Mouse (Mus musculus): ENCODE results near the gene Cfap74. TPM values are rescaled to one million over a fixed set of nuclear protein-coding genes. Genes with fewer than 3 reads are reported as not detected.

The Cfap74 gene
- polyA plus RNA-seq (2016; fragmentation: Nextera tagmentation; extraction: Ambion mirVana): 10.7 and 10.8 TPM in 2 replicates

- Histone ChIP-seq H3K4me1 (peaks cover 22% of the 10 kb centered on the region), H3K27ac (peak within 1 kb of the TSS; percentile 82), H3K9me3 (peaks cover 3% of the 10 kb centered on the region), H3K27me3 (ENCODE audit: poor library complexity, severe bottlenecking) (peaks cover 7% of the 10 kb centered on the region), H3K4me3 (peak within 1 kb of the TSS; percentile 58), H3K36me3 (replicated peaks) (0 out of 2 replicates have a peak, but pooled peaks cover 3% of the 10 kb centered on the region)
- peak; percentile 94 for DNase-seq (ENCODE audit: extremely low spot score, low spot score)
- under 1% methylated on average over 35 of the region's 35 CpGs for WGBS
Measured at GRCm38 (mm10) chr4:155409058-155409776, at the start of gene Cfap74. Gene Cfap74, plus strand, starts transcription at chr4:155409190.

- H3K36me3 ChIP-seq (replicated peaks): 0 out of 2 replicates have a peak, but pooled peaks cover 4% of the 10 kb centered on the region
- WGBS: 46% methylated on average over 12 of the region's 12 CpGs
- H3K4me1 ChIP-seq: peaks cover 35% of the 10 kb centered on the region
- H3K9me3 ChIP-seq: no peaks in the 10 kb centered on the region
- peak overlapping the region; percentile 56; the same call in 1 of the 2 replicates for H3K4me3 ChIP-seq
- DNase-seq (ENCODE audit: extremely low spot score, low spot score): no peak
- peaks cover 65% of the 10 kb centered on the region for H3K27me3 ChIP-seq (ENCODE audit: poor library complexity, severe bottlenecking)
- no peak overlapping the region for H3K27ac ChIP-seq
Measured at GRCm38 (mm10) chr4:155359560-155360464, 49.2 kb upstream of the Cfap74 start.

- peak overlapping the region; percentile 68 for H3K27ac ChIP-seq
- WGBS: 0% methylated on average over 42 of the region's 42 CpGs
- peak overlapping the region; percentile 56 for H3K4me3 ChIP-seq
- DNase-seq (ENCODE audit: extremely low spot score, low spot score): peak; percentile 24
- peaks cover 35% of the 10 kb centered on the region for H3K4me1 ChIP-seq
- H3K36me3 ChIP-seq (replicated peaks): 0 out of 2 replicates have a peak, but pooled peaks cover 4% of the 10 kb centered on the region
- H3K9me3 ChIP-seq: no peaks in the 10 kb centered on the region
- H3K27me3 ChIP-seq (ENCODE audit: poor library complexity, severe bottlenecking): peaks cover 71% of the 10 kb centered on the region
Measured at GRCm38 (mm10) chr4:155360856-155361255, 48.1 kb upstream of the Cfap74 start.

GRCm38 (mm10) chr4:155361303-155361791 lies 47.6 kb upstream of the Cfap74 start, which contains the start of gene Prkcz:
Gene Prkcz, minus strand, starts transcription at chr4:155361361.
- H3K27ac ChIP-seq: peak within 1 kb of the TSS; percentile 68
- H3K27me3 ChIP-seq (ENCODE audit: poor library complexity, severe bottlenecking): peaks cover 71% of the 10 kb centered on the region
- H3K9me3 ChIP-seq: no peaks in the 10 kb centered on the region
- no peaks in the 10 kb centered on the region for H3K36me3 ChIP-seq (replicated peaks)
- under 1% methylated on average over 51 of the region's 51 CpGs for WGBS
- peak; percentile 85 for DNase-seq (ENCODE audit: extremely low spot score, low spot score)
- peak within 1 kb of the TSS; percentile 56 for H3K4me3 ChIP-seq
- peaks cover 35% of the 10 kb centered on the region for H3K4me1 ChIP-seq

DNA sequence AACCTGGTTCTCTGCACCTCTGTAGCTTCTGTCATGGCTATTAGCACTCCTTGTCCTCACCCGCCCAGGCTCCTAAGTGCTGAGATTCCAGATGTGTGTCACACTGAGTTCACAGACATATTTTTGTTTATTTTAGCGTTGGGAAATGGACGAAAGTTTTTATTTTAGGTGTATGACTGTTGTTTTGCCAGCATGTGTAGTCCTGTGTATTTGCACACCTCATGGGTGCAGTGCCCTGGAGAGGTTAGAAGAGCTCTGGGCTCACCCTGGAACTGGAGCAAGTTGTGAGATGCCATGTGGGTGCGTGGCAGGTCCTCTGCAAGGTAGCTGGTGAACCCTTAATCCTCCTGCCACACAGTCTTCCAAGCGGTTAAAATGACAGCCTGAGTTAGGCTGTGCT lies 46.5 kb upstream of the Cfap74 start:
- Histone ChIP-seq H3K4me1 (peaks cover 35% of the 10 kb centered on the region), H3K36me3 (replicated peaks) (no peaks in the 10 kb centered on the region), H3K4me3 (peak overlapping the region; percentile 56; the same call in 1 of the 2 replicates), H3K27ac (no peak overlapping the region), H3K27me3 (ENCODE audit: poor library complexity, severe bottlenecking) (peaks cover 71% of the 10 kb centered on the region), H3K9me3 (no peaks in the 10 kb centered on the region)
- no peak for DNase-seq (ENCODE audit: extremely low spot score, low spot score)
- 44% methylated on average over 5 of the region's 5 CpGs for WGBS

GRCm38 (mm10) chr4:155366784-155367183 lies 42.2 kb upstream of the Cfap74 start:
- 89% methylated on average over 6 of the region's 6 CpGs for WGBS
- H3K36me3 ChIP-seq (replicated peaks): no peaks in the 10 kb centered on the region
- no peaks in the 10 kb centered on the region for H3K9me3 ChIP-seq
- no peak overlapping the region for H3K4me3 ChIP-seq
- DNase-seq (ENCODE audit: extremely low spot score, low spot score): no peak
- no peak overlapping the region for H3K27ac ChIP-seq
- peaks cover 20% of the 10 kb centered on the region for H3K4me1 ChIP-seq
- peaks cover 36% of the 10 kb centered on the region for H3K27me3 ChIP-seq (ENCODE audit: poor library complexity, severe bottlenecking)

DNA sequence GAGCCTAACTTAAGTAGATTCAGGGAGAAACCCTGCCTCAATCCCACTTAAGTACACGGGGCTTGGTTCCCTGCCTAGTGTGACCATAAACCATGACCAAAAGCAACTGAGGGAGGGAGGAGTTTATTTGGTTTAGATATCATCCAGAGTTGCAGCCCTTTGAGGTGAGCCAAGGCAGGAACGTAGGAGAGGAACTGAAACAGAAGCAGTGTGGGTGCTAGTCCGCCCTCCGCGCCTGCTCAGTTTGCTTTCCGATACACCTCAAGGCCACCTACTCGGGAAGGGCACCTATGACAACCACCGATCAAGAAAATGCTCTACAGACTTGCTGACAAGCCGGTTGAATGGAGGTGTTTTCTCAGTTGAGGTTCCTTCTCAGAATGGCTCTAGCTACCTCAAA lies 41.3 kb upstream of the Cfap74 start:
- H3K4me1 ChIP-seq: peaks cover 15% of the 10 kb centered on the region
- no peaks in the 10 kb centered on the region for H3K9me3 ChIP-seq
- no peak overlapping the region for H3K4me3 ChIP-seq
- H3K27ac ChIP-seq: no peak overlapping the region
- no peaks in the 10 kb centered on the region for H3K36me3 ChIP-seq (replicated peaks)
- 93% methylated on average over 9 of the region's 9 CpGs for WGBS
- no peak for DNase-seq (ENCODE audit: extremely low spot score, low spot score)
- H3K27me3 ChIP-seq (ENCODE audit: poor library complexity, severe bottlenecking): peaks cover 26% of the 10 kb centered on the region

- Histone ChIP-seq H3K27ac (peak overlapping the region; percentile 71; the same call in 1 of the 2 replicates), H3K4me3 (peak overlapping the region; percentile 14; the same call in 1 of the 2 replicates)
Measured at GRCm38 (mm10) chr4:155368684-155369083, 40.3 kb upstream of the Cfap74 start.

GRCm38 (mm10) chr4:155370737-155371715 lies 38.0 kb upstream of the Cfap74 start:
- no peak overlapping the region for H3K4me3 ChIP-seq
- no peak for DNase-seq (ENCODE audit: extremely low spot score, low spot score)
- H3K27me3 ChIP-seq (ENCODE audit: poor library complexity, severe bottlenecking): no peaks in the 10 kb centered on the region
- H3K9me3 ChIP-seq: no peaks in the 10 kb centered on the region
- WGBS: 91% methylated on average over 15 of the region's 15 CpGs
- H3K27ac ChIP-seq: no peak overlapping the region
- H3K36me3 ChIP-seq (replicated peaks): no peaks in the 10 kb centered on the region
- H3K4me1 ChIP-seq: peaks cover 12% of the 10 kb centered on the region; the same call in 1 of the 2 replicates

More at GRCm38 (mm10) chr4:155368684-155369083, 40.3 kb upstream of the Cfap74 start:
- WGBS: 29% methylated on average over 12 of the region's 12 CpGs
- H3K27me3 ChIP-seq (ENCODE audit: poor library complexity, severe bottlenecking): peaks cover 17% of the 10 kb centered on the region
- H3K9me3 ChIP-seq: no peaks in the 10 kb centered on the region
- H3K36me3 ChIP-seq (replicated peaks): no peaks in the 10 kb centered on the region
- DNase-seq (ENCODE audit: extremely low spot score, low spot score): peak; percentile 73
- H3K4me1 ChIP-seq: peaks cover 12% of the 10 kb centered on the region; the same call in 1 of the 2 replicates

DNA sequence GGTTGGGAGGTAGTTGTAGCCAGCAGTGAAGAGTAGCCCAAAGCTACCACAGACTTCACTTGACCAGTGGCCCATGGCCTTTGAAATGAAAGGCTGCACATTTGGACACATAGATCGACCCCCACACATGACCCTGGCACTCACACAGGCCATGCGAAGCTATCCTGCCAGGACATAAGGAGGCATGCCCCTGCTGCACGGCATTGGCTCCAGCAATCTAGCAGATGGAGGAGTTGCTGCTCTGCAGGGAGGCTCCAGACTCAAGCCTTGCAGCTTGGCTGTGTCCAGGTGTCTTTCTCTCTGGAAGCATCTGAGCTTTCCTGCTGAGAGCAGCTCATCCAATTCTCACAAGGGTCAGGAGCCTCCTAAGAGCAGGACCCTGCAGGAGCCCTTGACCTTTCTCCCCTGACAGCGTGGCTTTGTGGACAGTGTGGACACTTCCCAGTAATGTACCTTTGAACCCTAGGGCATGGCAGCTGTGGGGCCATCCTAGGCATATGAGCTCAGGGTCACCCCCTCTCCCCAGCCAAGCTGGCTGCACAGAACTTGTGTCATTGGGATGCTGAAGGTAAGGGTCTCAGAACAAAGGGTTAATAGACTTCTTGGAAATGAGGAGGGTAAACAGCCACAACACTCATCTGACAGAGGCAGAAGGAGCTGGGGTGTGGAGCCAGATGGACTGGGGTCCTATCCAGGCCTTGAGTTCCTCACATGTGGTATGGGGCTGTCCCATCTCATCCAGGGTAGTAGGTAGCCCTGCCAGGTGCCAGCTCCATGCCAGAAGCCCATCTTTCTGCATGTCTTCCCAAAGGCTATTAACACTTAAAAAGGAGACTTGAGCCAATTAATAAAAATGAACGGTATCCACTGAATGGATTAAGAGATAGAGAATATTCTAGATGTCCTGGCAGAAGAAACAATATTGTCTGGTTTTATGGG lies 36.9 kb upstream of the Cfap74 start:
- Histone ChIP-seq H3K9me3 (no peaks in the 10 kb centered on the region), H3K27ac (no peak overlapping the region), H3K4me1 (peaks cover 12% of the 10 kb centered on the region; the same call in 1 of the 2 replicates), H3K36me3 (replicated peaks) (no peaks in the 10 kb centered on the region), H3K27me3 (ENCODE audit: poor library complexity, severe bottlenecking) (no peaks in the 10 kb centered on the region), H3K4me3 (no peak overlapping the region)
- DNase-seq (ENCODE audit: extremely low spot score, low spot score): no peak
- 75% methylated on average over 5 of the region's 5 CpGs for WGBS

- H3K36me3 ChIP-seq (replicated peaks): no peaks in the 10 kb centered on the region
- H3K4me3 ChIP-seq: no peak overlapping the region
- no peak for DNase-seq (ENCODE audit: extremely low spot score, low spot score)
- no peak overlapping the region for H3K27ac ChIP-seq
- WGBS: 73% methylated on average over 7 of the region's 7 CpGs
- H3K9me3 ChIP-seq: no peaks in the 10 kb centered on the region
- H3K27me3 ChIP-seq (ENCODE audit: poor library complexity, severe bottlenecking): 0 out of 2 replicates have a peak, but pooled peaks cover 4% of the 10 kb centered on the region
- peaks cover 12% of the 10 kb centered on the region for H3K4me1 ChIP-seq
Measured at GRCm38 (mm10) chr4:155381974-155382373, 27.0 kb upstream of the Cfap74 start.
